Mouse (Mus musculus) forebrain, embryonic 12.5 days (tissue): ENCODE data around the gene Sapcd2. TPM values are rescaled to one million over a fixed set of nuclear protein-coding genes. Genes with fewer than 3 reads are reported as not detected.
"Not testable (repeated sequence)": the region's sequence is repeated elsewhere in the genome, so short reads cannot be mapped to it uniquely, and the experiment has no call there.

Experiments used
- ATAC-seq: fragments of 200-750 bp; cut with Nextera tagmentation; 2 replicates; pipeline ENCODE4 v1.8.0; 2017; ENCODE audit warnings: moderate TSS enrichment; ENCODE audit not compliant: low FRiP score
- H3K27ac ChIP-seq: fragments of 300-500 bp; sonication (generic); 2 replicates; pipeline ENCODE4 v1.5.1; 2016; ENCODE audit warnings: mild to moderate bottlenecking
- H3K27me3 ChIP-seq: fragments of 300-500 bp; sonication (generic); 2 replicates; pipeline ENCODE4 v1.6.1; 2016; ENCODE audit warnings: mild to moderate bottlenecking
- H3K36me3 ChIP-seq: fragments of 300-500 bp; sonication (generic); replicated peaks from 2 replicates; pipeline ENCODE4 v1.6.1; 2016; ENCODE audit warnings: mild to moderate bottlenecking
- H3K4me1 ChIP-seq: fragments of 300-500 bp; sonication (generic); 2 replicates; pipeline ENCODE4 v1.6.1; 2016
- H3K4me2 ChIP-seq: fragments of 300-500 bp; sonication (generic); 2 replicates; pipeline ENCODE4 v1.6.1; 2016; ENCODE audit warnings: mild to moderate bottlenecking, moderate library complexity
- H3K4me3 ChIP-seq: fragments of 300-500 bp; sonication (generic); replicated peaks from 2 replicates; pipeline ENCODE4 v1.5.1; 2016; ENCODE audit warnings: mild to moderate bottlenecking
- H3K9ac ChIP-seq: fragments of 300-500 bp; sonication (generic); 2 replicates; pipeline ENCODE4 v1.6.1; 2016; ENCODE audit warnings: mild to moderate bottlenecking
- H3K9me3 ChIP-seq: fragments of 300-500 bp; sonication (generic); 2 replicates; pipeline ENCODE4 v1.6.1; 2016
- WGBS: fragments of 180-500 bp; shearing (Covaris S2); methylation state at CpG from one replicate; pipeline ENCODE4 v1.1.7; 2016; 5-methylcytosine and 5-hydroxymethylcytosine counted together
- polyA plus RNA-seq: library from polyadenylated mRNA; unstranded; fragments of >200 nt; fragmentation: Nextera tagmentation; extraction: Ambion mirVana; gene quantifications from 2 replicates; pipeline ENCODE4 v1.2.1, GENCODE M21; 2016

The Sapcd2 gene
- polyA plus RNA-seq, 1 experiment from 2014 or later = 67.8 TPM

GRCm38 (mm10) chr2:25403994-25404393 is 31.9 kb downstream of the Sapcd2 start:
- no peak for ATAC-seq
- peaks cover 27% of the 10 kb centered on the region for H3K4me1 ChIP-seq
- 89% methylated on average over 4 of the region's 4 CpGs for WGBS

GRCm38 (mm10) chr2:25408908-25409307 is 36.8 kb downstream of the Sapcd2 start:
- no peak for ATAC-seq
- Histone ChIP-seq H3K27me3 (no peaks in the 10 kb centered on the region), H3K9ac (no peak overlapping the region), H3K4me1 (peaks cover 16% of the 10 kb centered on the region), H3K9me3 (no peaks in the 10 kb centered on the region), H3K4me3 (no peak overlapping the region), H3K4me2 (no peak overlapping the region), H3K27ac (no peak overlapping the region), H3K36me3 (peaks cover 30% of the 10 kb centered on the region)
- WGBS = 89% methylated on average over 10 of the region's 10 CpGs

More at GRCm38 (mm10) chr2:25403994-25404393, 31.9 kb downstream of the Sapcd2 start:
- peaks cover 29% of the 10 kb centered on the region for H3K27me3 ChIP-seq
- no peak overlapping the region for H3K27ac ChIP-seq
- H3K4me3 ChIP-seq = peak overlapping the region; percentile 90
- peak overlapping the region; percentile 91 for H3K9ac ChIP-seq
- no peaks in the 10 kb centered on the region for H3K9me3 ChIP-seq
- H3K36me3 ChIP-seq = peaks cover 20% of the 10 kb centered on the region
- H3K4me2 ChIP-seq = peak overlapping the region; percentile 76

GRCm38 (mm10) chr2:25413436-25413835 is 41.3 kb downstream of the Sapcd2 start:
- not testable (repeated sequence) for H3K4me3 ChIP-seq, H3K27me3 ChIP-seq, H3K4me1 ChIP-seq, ATAC-seq, H3K4me2 ChIP-seq, H3K27ac ChIP-seq, H3K9me3 ChIP-seq, H3K9ac ChIP-seq
- H3K36me3 ChIP-seq = peaks cover 16% of the 10 kb centered on the region

- WGBS = 8% methylated on average over 3 of the region's 3 CpGs
- ATAC-seq = no peak
- H3K4me1 ChIP-seq = 0 out of 2 replicates have a peak, but pooled peaks cover 3% of the 10 kb centered on the region
- H3K27me3 ChIP-seq = no peaks in the 10 kb centered on the region
- H3K27ac ChIP-seq = no peak overlapping the region
- H3K4me2 ChIP-seq = no peak overlapping the region
- no peak overlapping the region for H3K9ac ChIP-seq
- H3K4me3 ChIP-seq = no peak overlapping the region
- no peaks in the 10 kb centered on the region for H3K36me3 ChIP-seq
- H3K9me3 ChIP-seq = no peaks in the 10 kb centered on the region
These were observed 45.3 kb downstream of the Sapcd2 start for GRCm38 (mm10) chr2:25417426-25417825.

GRCm38 (mm10) chr2:25421896-25422295 is 49.8 kb downstream of the Sapcd2 start:
- Histone ChIP-seq H3K4me1 (0 out of 2 replicates have a peak, but pooled peaks cover 3% of the 10 kb centered on the region), H3K27me3 (peaks cover 43% of the 10 kb centered on the region), H3K27ac (no peak overlapping the region), H3K9me3 (no peaks in the 10 kb centered on the region), H3K4me2 (no peak overlapping the region), H3K9ac (no peak overlapping the region), H3K36me3 (no peaks in the 10 kb centered on the region), H3K4me3 (no peak overlapping the region)
- peak; percentile 63; the same call in 1 of the 2 replicates for ATAC-seq
- whole genome bisulfite sequencing = 23% methylated on average over 3 of the region's 3 CpGs

- Histone ChIP-seq H3K4me2 (no peak within 1 kb of the TSS), H3K4me1 (no peaks in the 10 kb centered on the region), H3K27ac (no peak within 1 kb of the TSS), H3K27me3 (peaks cover 43% of the 10 kb centered on the region), H3K9me3 (no peaks in the 10 kb centered on the region), H3K9ac (no peak within 1 kb of the TSS), H3K36me3 (no peaks in the 10 kb centered on the region), H3K4me3 (no peak within 1 kb of the TSS)
- ATAC-seq = no peak
- 73% methylated on average over 17 of the region's 17 CpGs for WGBS
These were observed 50.7 kb downstream of the Sapcd2 start, which contains the start of gene Fut7 for GRCm38 (mm10) chr2:25422587-25423410. Gene Fut7 (plus strand): TSS chr2:25423267.

- Histone ChIP-seq H3K4me3 (no peak overlapping the region), H3K4me2 (no peak overlapping the region), H3K36me3 (no peaks in the 10 kb centered on the region), H3K9ac (no peak overlapping the region), H3K27ac (no peak overlapping the region), H3K4me1 (no peaks in the 10 kb centered on the region), H3K27me3 (peaks cover 43% of the 10 kb centered on the region), H3K9me3 (no peaks in the 10 kb centered on the region)
- 53% methylated on average over 1 of the region's 1 CpGs for WGBS
- ATAC-seq = no peak
These were observed 51.5 kb downstream of the Sapcd2 start for GRCm38 (mm10) chr2:25423626-25424025.

GRCm38 (mm10) chr2:25425481-25425880 is 53.4 kb downstream of the Sapcd2 start:
- no peak for ATAC-seq
- peaks cover 54% of the 10 kb centered on the region for H3K27me3 ChIP-seq
- peaks cover 16% of the 10 kb centered on the region for H3K4me1 ChIP-seq
- no peak overlapping the region for H3K4me2 ChIP-seq
- H3K27ac ChIP-seq = no peak overlapping the region
- no peaks in the 10 kb centered on the region for H3K36me3 ChIP-seq
- H3K9me3 ChIP-seq = no peaks in the 10 kb centered on the region
- no peak overlapping the region for H3K4me3 ChIP-seq
- WGBS = 47% methylated on average over 27 of the region's 27 CpGs
- H3K9ac ChIP-seq = no peak overlapping the region

GRCm38 (mm10) chr2:25426721-25427191 is 54.6 kb downstream of the Sapcd2 start:
- peaks cover 57% of the 10 kb centered on the region for H3K27me3 ChIP-seq
- 31% methylated on average over 5 of the region's 5 CpGs for WGBS

GRCm38 (mm10) chr2:25427256-25427655 is 55.1 kb downstream of the Sapcd2 start:
- no peak for ATAC-seq
- H3K27me3 ChIP-seq = peaks cover 57% of the 10 kb centered on the region
- no peaks in the 10 kb centered on the region for H3K9me3 ChIP-seq
- no peak overlapping the region for H3K9ac ChIP-seq
- no peaks in the 10 kb centered on the region for H3K36me3 ChIP-seq
- 96% methylated on average over 5 of the region's 5 CpGs for WGBS
- peaks cover 22% of the 10 kb centered on the region for H3K4me1 ChIP-seq
- no peak overlapping the region for H3K4me3 ChIP-seq
- no peak overlapping the region for H3K27ac ChIP-seq
- no peak overlapping the region for H3K4me2 ChIP-seq

More at GRCm38 (mm10) chr2:25426721-25427191, 54.6 kb downstream of the Sapcd2 start:
- Histone ChIP-seq H3K4me2 (no peak overlapping the region), H3K9me3 (no peaks in the 10 kb centered on the region), H3K4me3 (no peak overlapping the region), H3K9ac (no peak overlapping the region; the same call in 1 of the 2 replicates), H3K4me1 (peaks cover 22% of the 10 kb centered on the region), H3K36me3 (no peaks in the 10 kb centered on the region), H3K27ac (no peak overlapping the region)
- ATAC-seq = 0 out of 2 replicates have a peak, but pooled peaks have one; percentile 4
